Mouse (Mus musculus) G1E (cell line): ENCODE results near the gene Tspan5. TPM values are rescaled to one million over a fixed set of nuclear protein-coding genes. Genes with fewer than 3 reads are reported as not detected.

Source experiments
- ATAC-seq: 2 replicates; pipeline ENCODE4 v1.8.0; 2016; ENCODE audit warnings: mild to moderate bottlenecking; ENCODE audit not compliant: insufficient number of reproducible peaks, poor library complexity, low FRiP score, severe bottlenecking; ENCODE audit errors: extremely low read depth
- DNase-seq: peaks from one replicate; pipeline ENCODE4 v3.0.0; 2012; ENCODE audit warnings: low spot score
- H3K27me3 ChIP-seq: 2 replicates; pipeline ENCODE4 v1.6.1; 2012; ENCODE audit warnings: mild to moderate bottlenecking, low read length, inconsistent platforms; ENCODE audit not compliant: insufficient read depth
- H3K36me3 ChIP-seq: replicated peaks from 2 replicates; pipeline ENCODE3; 2012; ENCODE audit warnings: mild to moderate bottlenecking, inconsistent platforms
- H3K4me1 ChIP-seq: 2 replicates; pipeline ENCODE4 v1.6.1; 2012; ENCODE audit warnings: low read depth, low read length, inconsistent platforms, mixed read lengths; ENCODE audit not compliant: insufficient read depth
- H3K4me3 ChIP-seq: 2 replicates; pipeline ENCODE4 v1.5.1; 2012; ENCODE audit warnings: low read depth, mild to moderate bottlenecking, inconsistent platforms, low read length, moderate library complexity, mixed read lengths
- H3K9me3 ChIP-seq: replicated peaks from 2 replicates; pipeline ENCODE4 v1.6.1; 2012; ENCODE audit warnings: inconsistent platforms
- CTCF ChIP-seq: IDR thresholded peaks from 2 replicates; pipeline ENCODE4 v1.5.1; 2012; ENCODE audit warnings: low read depth, low read length, inconsistent platforms, mixed read lengths
- GATA1 ChIP-seq: IDR thresholded peaks from 2 replicates; pipeline ENCODE4 v1.6.1; 2012; ENCODE audit warnings: borderline replicate concordance, low read length, inconsistent platforms, mixed read lengths
- GATA2 ChIP-seq: IDR thresholded peaks from 2 replicates; pipeline ENCODE4 v1.6.1; 2012; ENCODE audit warnings: low read depth, low read length, inconsistent platforms, borderline replicate concordance
- POLR2AphosphoS5 ChIP-seq: IDR thresholded peaks from 2 replicates; pipeline ENCODE4 v1.6.1; 2012; ENCODE audit warnings: low read depth, low read length, inconsistent platforms; ENCODE audit not compliant: insufficient replicate concordance
- TAL1 ChIP-seq: conservative IDR thresholded peaks from 2 replicates; pipeline ENCODE4 v1.6.1; 2012; ENCODE audit warnings: low read depth, low read length, inconsistent platforms, mixed read lengths
- polyA plus RNA-seq: library from polyadenylated mRNA; stranded (reverse); fragments of >175 nt; gene quantifications from 2 replicates; pipeline ENCODE4 v1.2.3, GENCODE M21; 2012
- total RNA-seq, 2 experiments: library from RNA; stranded (forward) in 1 of 2; stranded (reverse) in 1 of 2; fragments of 200-1000 nt in 1 of 2; fragments of >200 nt in 1 of 2; fragmentation: Nextera tagmentation in 1 of 2; gene quantifications; 2 replicates each; pipeline ENCODE4 v1.2.3; 2014 to 2017

Gene Tspan5
- total and polyA plus RNA-seq, 3 experiments = 0.05 TPM; not detected in 2

- TF ChIP-seq TAL1 = no peak
- no peak for TF ChIP-seq GATA2
- TF ChIP-seq CTCF = no peak
- TF ChIP-seq GATA1 = no peak
- no peak for TF ChIP-seq POLR2AphosphoS5
- ATAC-seq (no peak), DNase-seq (no peak)
- no peaks in the 10 kb centered on the region for H3K36me3 ChIP-seq
- H3K4me1 ChIP-seq = no peaks in the 10 kb centered on the region
- peaks cover 11% of the 10 kb centered on the region; the same call in 1 of the 2 replicates for H3K27me3 ChIP-seq
- peaks cover 7% of the 10 kb centered on the region for H3K9me3 ChIP-seq
- H3K4me3 ChIP-seq = no peak overlapping the region
These were observed 5.0 kb downstream of the Tspan5 start for GRCm38 (mm10) chr3:138747035-138747434.

DNA sequence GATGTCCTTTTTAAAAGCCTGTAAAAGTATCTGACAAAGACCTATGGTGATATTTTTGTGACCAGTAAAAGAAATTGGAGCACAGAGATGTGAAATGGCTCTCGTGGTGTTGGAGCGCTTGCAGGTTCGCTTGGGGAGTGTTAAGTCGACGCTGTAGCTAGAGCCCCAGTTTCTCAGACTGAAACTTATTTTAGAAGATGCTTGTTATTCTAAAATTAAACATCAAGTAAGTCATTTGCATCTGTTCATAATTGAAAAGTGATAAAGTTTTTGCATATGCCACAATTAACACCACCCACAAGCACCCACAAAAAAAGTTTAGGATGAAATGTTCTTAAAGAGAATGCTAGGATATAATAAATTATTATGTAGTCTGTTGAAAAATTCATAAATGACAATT is 6.0 kb downstream of the Tspan5 start:
- ATAC-seq (no peak), DNase-seq (no peak)
- Histone ChIP-seq H3K4me1 (no peaks in the 10 kb centered on the region), H3K4me3 (no peak overlapping the region), H3K27me3 (peaks cover 4% of the 10 kb centered on the region; the same call in 1 of the 2 replicates), H3K36me3 (no peaks in the 10 kb centered on the region), H3K9me3 (peaks cover 2% of the 10 kb centered on the region)
- TF ChIP-seq CTCF (no peak), TAL1 (no peak), GATA1 (no peak), GATA2 (no peak), POLR2AphosphoS5 (no peak)

DNA sequence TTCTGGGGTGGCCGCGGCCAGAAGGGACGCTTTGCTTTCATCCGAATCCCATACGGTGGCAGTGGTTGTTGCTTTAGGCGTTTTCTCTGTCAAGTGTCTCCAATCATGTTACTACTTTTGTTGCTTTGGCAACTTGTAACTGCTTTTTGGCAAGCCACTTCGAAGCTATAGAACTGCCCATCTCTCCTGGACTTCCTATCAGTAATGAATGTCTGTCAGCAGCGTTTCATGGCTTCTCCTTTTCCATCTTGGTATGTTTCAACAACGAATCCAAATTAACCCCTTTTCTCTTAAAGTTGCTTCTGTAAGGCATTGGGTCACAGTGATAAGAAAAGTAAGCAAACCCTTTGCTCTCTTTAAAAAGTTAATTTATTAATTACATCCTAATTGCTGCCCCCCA is 7.7 kb downstream of the Tspan5 start:
- Histone ChIP-seq H3K27me3 (no peaks in the 10 kb centered on the region), H3K9me3 (no peaks in the 10 kb centered on the region), H3K4me1 (no peaks in the 10 kb centered on the region), H3K36me3 (no peaks in the 10 kb centered on the region), H3K4me3 (no peak overlapping the region)
- no peak for ATAC-seq
- DNase-seq = no peak
- TF ChIP-seq CTCF (no peak), GATA2 (no peak), TAL1 (no peak), POLR2AphosphoS5 (no peak), GATA1 (no peak)

DNA sequence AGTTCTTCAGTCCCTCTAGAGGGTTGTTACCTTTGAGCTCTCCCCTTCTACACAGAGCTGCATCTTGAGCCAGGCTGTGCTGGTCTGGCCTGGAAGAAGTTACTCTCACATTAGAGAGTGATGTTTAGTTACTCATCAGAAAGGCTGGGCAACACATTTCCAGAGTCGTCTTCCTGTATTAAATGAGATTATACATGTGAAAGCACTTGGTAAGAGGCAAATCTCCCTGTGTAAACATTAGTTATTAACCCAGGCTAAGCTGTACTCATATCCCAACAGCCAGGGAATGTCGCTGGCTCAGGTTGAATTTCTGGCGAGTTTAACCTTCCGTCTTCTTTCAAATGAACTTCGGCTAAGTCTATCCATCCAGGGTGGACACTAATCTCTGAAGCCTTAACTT is 9.3 kb downstream of the Tspan5 start:
- Histone ChIP-seq H3K36me3 (no peaks in the 10 kb centered on the region), H3K4me3 (no peak overlapping the region), H3K9me3 (no peaks in the 10 kb centered on the region), H3K4me1 (no peaks in the 10 kb centered on the region), H3K27me3 (no peaks in the 10 kb centered on the region)
- ATAC-seq (no peak), DNase-seq (no peak)
- TF ChIP-seq CTCF (no peak), POLR2AphosphoS5 (no peak), GATA2 (no peak), GATA1 (no peak), TAL1 (no peak)

- Histone ChIP-seq H3K27me3 (no peaks in the 10 kb centered on the region), H3K4me3 (no peak overlapping the region), H3K4me1 (no peaks in the 10 kb centered on the region), H3K36me3 (no peaks in the 10 kb centered on the region), H3K9me3 (no peaks in the 10 kb centered on the region)
- ATAC-seq (no peak), DNase-seq (no peak)
- TF ChIP-seq CTCF = no peak
- no peak for TF ChIP-seq GATA2
- TF ChIP-seq POLR2AphosphoS5 = no peak
- no peak for TF ChIP-seq GATA1
- no peak for TF ChIP-seq TAL1
These were observed 10.1 kb downstream of the Tspan5 start for GRCm38 (mm10) chr3:138752056-138752455.

DNA sequence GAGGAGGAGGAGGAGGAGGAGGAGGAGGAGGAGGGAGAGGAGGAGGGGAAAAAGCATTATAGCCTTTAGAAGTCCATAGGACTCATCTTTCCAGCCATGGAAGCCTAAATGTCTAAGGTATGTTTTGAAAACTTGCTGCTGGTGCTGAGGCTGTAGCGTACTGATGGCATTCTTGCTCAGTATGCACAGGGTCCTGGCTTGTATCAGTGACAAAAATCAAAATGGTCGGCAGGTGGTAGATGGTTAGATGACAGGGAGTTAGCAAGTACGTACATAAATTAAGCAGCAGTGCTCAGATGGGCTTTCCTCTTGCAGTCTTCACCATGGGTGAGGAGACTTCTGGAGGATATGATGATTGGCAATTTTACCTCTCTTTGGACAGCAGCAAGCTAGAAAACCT is 10.8 kb downstream of the Tspan5 start:
- Histone ChIP-seq H3K4me3 (no peak overlapping the region), H3K4me1 (no peaks in the 10 kb centered on the region), H3K36me3 (no peaks in the 10 kb centered on the region), H3K9me3 (no peaks in the 10 kb centered on the region), H3K27me3 (no peaks in the 10 kb centered on the region)
- ATAC-seq (no peak), DNase-seq (no peak)
- no peak for TF ChIP-seq GATA2

DNA sequence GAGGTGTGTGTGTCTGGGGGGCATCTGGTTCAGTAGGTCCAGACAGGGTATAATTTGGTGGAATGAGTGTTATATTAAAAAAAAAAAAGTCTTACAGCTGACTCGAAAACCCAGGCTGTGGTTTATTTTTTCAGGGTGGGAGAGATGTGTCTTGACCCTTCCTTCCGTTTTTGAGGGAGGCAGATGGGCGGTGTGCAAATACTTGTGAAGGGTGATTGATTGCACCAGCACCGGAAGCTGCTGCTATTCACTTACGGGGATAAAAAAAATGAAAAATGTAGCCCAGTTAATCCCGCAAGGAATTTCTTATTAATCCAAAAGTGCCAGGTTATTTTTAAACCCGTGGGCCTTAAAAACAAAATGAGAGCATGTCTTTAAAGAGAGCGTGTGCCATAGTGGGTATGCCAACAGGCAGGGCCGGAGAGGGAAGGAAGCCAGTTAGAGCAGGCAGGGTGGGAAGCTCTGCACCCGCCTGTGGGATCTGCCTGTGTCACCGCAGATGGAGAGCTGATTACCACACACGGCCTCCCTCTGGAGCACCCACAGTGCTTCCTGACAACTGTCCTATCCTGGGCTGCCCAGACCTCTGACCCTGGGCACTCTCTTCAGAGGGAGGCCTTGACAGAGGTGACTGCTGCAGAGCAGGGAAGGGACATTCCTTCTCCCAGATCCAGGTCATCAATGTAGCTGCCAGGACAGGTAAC is 11.3 kb downstream of the Tspan5 start:
- Histone ChIP-seq H3K36me3 (no peaks in the 10 kb centered on the region), H3K27me3 (no peaks in the 10 kb centered on the region), H3K9me3 (no peaks in the 10 kb centered on the region), H3K4me3 (no peak overlapping the region), H3K4me1 (no peaks in the 10 kb centered on the region)
- no peak for DNase-seq
- no peak for ATAC-seq
- TF ChIP-seq POLR2AphosphoS5 (no peak), TAL1 (no peak), GATA1 (no peak), GATA2 (no peak), CTCF (no peak)
